Mouse (Mus musculus) myocyte (in vitro differentiated cells): ENCODE results near the gene Akr7a5. TPM values are rescaled to one million over a fixed set of nuclear protein-coding genes. Genes with fewer than 3 reads are reported as not detected.

Experiments
- H3K27me3 ChIP-seq: one replicate; pipeline ENCODE4 v1.6.1; 2011; ENCODE audit not compliant: control insufficient read depth, insufficient read depth, insufficient read length
- H3K36me3 ChIP-seq: one replicate; pipeline ENCODE4 v1.6.1; 2011; ENCODE audit not compliant: control insufficient read depth, insufficient read depth
- H3K4me2 ChIP-seq: one replicate; pipeline ENCODE4 v1.6.1; 2011; ENCODE audit warnings: low read depth, control low read depth
- H3K4me3 ChIP-seq: one replicate; pipeline ENCODE4 v1.5.1; 2011; ENCODE audit warnings: mild to moderate bottlenecking, control low read depth, moderate library complexity
- H3K79me2 ChIP-seq: one replicate; pipeline ENCODE4 v1.6.1; 2011; ENCODE audit not compliant: control insufficient read depth, insufficient read depth
- H3ac ChIP-seq: one replicate; pipeline ENCODE4 v1.6.1; 2011; ENCODE audit not compliant: control insufficient read depth, insufficient read length
- CEBPB ChIP-seq: IDR thresholded peaks from 2 replicates; pipeline ENCODE4 v1.6.1; 2011; ENCODE audit warnings: mild to moderate bottlenecking, moderate library complexity; ENCODE audit not compliant: poor library complexity, insufficient read depth, severe bottlenecking
- E2F4 ChIP-seq: IDR thresholded peaks from one replicate; pipeline ENCODE4 v1.6.1; 2011; ENCODE audit warnings: mild to moderate bottlenecking, control low read depth, moderate library complexity; ENCODE audit not compliant: insufficient read depth
- MAX ChIP-seq: IDR thresholded peaks from one replicate; pipeline ENCODE4 v1.6.1; 2011; ENCODE audit warnings: low read depth, mild to moderate bottlenecking, control low read depth
- MYOD1 ChIP-seq, 3 experiments: IDR thresholded peaks; one replicate each; pipeline ENCODE4 v1.6.1; 2011; ENCODE audit warnings: control low read depth in 2 of 3, low read depth in 2 of 3, mild to moderate bottlenecking in 2 of 3, moderate library complexity in 1 of 3; ENCODE audit not compliant: insufficient read length in 2 of 3, control insufficient read depth in 1 of 3
- MYOG ChIP-seq, 3 experiments: IDR thresholded peaks; one replicate each; pipeline ENCODE4 v1.6.1; 2011; ENCODE audit warnings: control low read depth in 2 of 3, low read depth in 2 of 3, mild to moderate bottlenecking in 2 of 3; ENCODE audit not compliant: insufficient read length in 2 of 3, control insufficient read depth in 1 of 3, insufficient read depth in 1 of 3
- POLR2A ChIP-seq: IDR thresholded peaks from one replicate; pipeline ENCODE4 v1.6.1; 2011; ENCODE audit warnings: low read depth, mild to moderate bottlenecking, control low read depth, moderate library complexity; ENCODE audit not compliant: insufficient read length
- POLR2AphosphoS2 ChIP-seq: IDR thresholded peaks from one replicate; pipeline ENCODE4 v1.6.1; 2011; ENCODE audit warnings: low read depth, control low read depth; ENCODE audit not compliant: insufficient read length
- REST ChIP-seq: IDR thresholded peaks from one replicate; pipeline ENCODE4 v1.6.1; 2011; ENCODE audit warnings: mild to moderate bottlenecking, control low read depth, moderate library complexity; ENCODE audit not compliant: insufficient read depth, insufficient read length
- SRF ChIP-seq: IDR thresholded peaks from one replicate; pipeline ENCODE4 v1.6.1; 2011; ENCODE audit warnings: low read depth; ENCODE audit not compliant: control insufficient read depth, insufficient read length
- TCF12 ChIP-seq: IDR thresholded peaks from one replicate; pipeline ENCODE4 v1.6.1; 2011; ENCODE audit warnings: mild to moderate bottlenecking, control low read depth; ENCODE audit not compliant: poor library complexity, insufficient read depth, severe bottlenecking
- TCF3 ChIP-seq: IDR thresholded peaks from one replicate; pipeline ENCODE4 v1.6.1; 2011; ENCODE audit warnings: low read depth, control low read depth; ENCODE audit not compliant: insufficient read length
- USF1 ChIP-seq: IDR thresholded peaks from one replicate; pipeline ENCODE4 v1.6.1; 2011; ENCODE audit warnings: low read depth, mild to moderate bottlenecking, control low read depth, moderate library complexity
- polyA plus RNA-seq: library from polyadenylated mRNA; unstranded; fragments of >200 nt; fragmentation: generic; extraction: Trizol; gene quantifications from one replicate; pipeline ENCODE4 v1.2.1, GENCODE M21; 2012; ENCODE audit warnings: missing spikeins

Akr7a5 gene
- polyA plus RNA-seq, 1 experiment, result 48.8 TPM

- Histone ChIP-seq H3K36me3 (peaks cover 23% of the 10 kb centered on the region), H3ac (no peak overlapping the region), H3K4me3 (no peak overlapping the region), H3K4me2 (no peak overlapping the region), H3K27me3 (no peaks in the 10 kb centered on the region), H3K79me2 (no peaks in the 10 kb centered on the region)
- TF ChIP-seq MYOG (IDR thresholded peaks at IDR 0.05; ENCODE audit: control insufficient read depth in 1 of 3, insufficient read depth in 1 of 3, insufficient read length in 2 of 3, low read depth in 2 of 3) (no peak), CEBPB (no peak), MYOD1 (IDR thresholded peaks at IDR 0.05; ENCODE audit: control insufficient read depth in 1 of 3, insufficient read length in 2 of 3, low read depth in 2 of 3) (no peak), POLR2A (no peak), E2F4 (no peak), SRF (no peak), TCF12 (no peak), TCF3 (no peak), POLR2AphosphoS2 (no peak), USF1 (no peak)
These were observed 24.3 kb upstream of the Akr7a5 start for GRCm38 (mm10) chr4:139286234-139286633.

- H3K4me3 ChIP-seq, result no peak overlapping the region
- H3K79me2 ChIP-seq, result no peaks in the 10 kb centered on the region
- TF ChIP-seq CEBPB, result no peak
- TF ChIP-seq MYOD1 (IDR thresholded peaks at IDR 0.05; ENCODE audit: control insufficient read depth in 1 of 3, insufficient read length in 2 of 3, low read depth in 2 of 3), result no peak
- no peak for TF ChIP-seq POLR2A
- TF ChIP-seq TCF12, result no peak
- TF ChIP-seq POLR2AphosphoS2, result no peak
- no peak for TF ChIP-seq MAX
- H3ac ChIP-seq, result no peak overlapping the region
- peaks cover 21% of the 10 kb centered on the region for H3K36me3 ChIP-seq
- no peaks in the 10 kb centered on the region for H3K27me3 ChIP-seq
- H3K4me2 ChIP-seq, result no peak overlapping the region
These were observed 23.3 kb upstream of the Akr7a5 start for GRCm38 (mm10) chr4:139287122-139287863.

- no peak overlapping the region for H3K4me3 ChIP-seq
- peaks cover 21% of the 10 kb centered on the region for H3K36me3 ChIP-seq
- no peak for TF ChIP-seq E2F4
- no peak for TF ChIP-seq TCF12
- TF ChIP-seq POLR2AphosphoS2, result no peak
- TF ChIP-seq MYOD1 (IDR thresholded peaks at IDR 0.05; ENCODE audit: control insufficient read depth in 1 of 3, insufficient read length in 2 of 3, low read depth in 2 of 3), result no peak
- TF ChIP-seq CEBPB, result no peak
- TF ChIP-seq MAX, result no peak
- no peak for TF ChIP-seq USF1
- TF ChIP-seq SRF, result no peak
- no peak for TF ChIP-seq REST
- TF ChIP-seq MYOG (IDR thresholded peaks at IDR 0.05; ENCODE audit: control insufficient read depth in 1 of 3, insufficient read depth in 1 of 3, insufficient read length in 2 of 3, low read depth in 2 of 3), result no peak
- no peak for TF ChIP-seq TCF3
- TF ChIP-seq POLR2A, result no peak
- no peaks in the 10 kb centered on the region for H3K79me2 ChIP-seq
- H3K27me3 ChIP-seq, result no peaks in the 10 kb centered on the region
- no peak overlapping the region for H3K4me2 ChIP-seq
- no peak overlapping the region for H3ac ChIP-seq
These were observed 21.5 kb upstream of the Akr7a5 start for GRCm38 (mm10) chr4:139289017-139289416.

DNA sequence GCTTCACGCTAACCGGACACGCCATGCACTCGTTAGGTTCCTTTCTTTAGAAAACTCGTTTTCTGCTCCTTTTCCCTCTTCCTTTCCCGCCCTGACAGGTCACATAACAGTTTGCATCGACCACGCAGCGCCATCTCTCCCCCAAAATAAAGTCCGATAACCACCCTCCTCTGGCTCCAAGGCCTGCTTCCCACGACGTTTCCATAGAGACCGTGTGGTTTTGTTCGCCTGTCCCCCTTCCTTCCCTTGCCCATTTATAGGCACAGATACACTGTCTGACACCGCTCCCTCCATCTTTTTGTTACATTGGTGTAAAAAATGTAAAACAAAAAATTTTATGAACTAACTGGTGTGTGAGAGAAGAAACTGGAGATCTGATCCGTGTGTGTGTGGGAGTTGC is 19.4 kb upstream of the Akr7a5 start:
- no peak overlapping the region for H3K4me2 ChIP-seq
- no peaks in the 10 kb centered on the region for H3K27me3 ChIP-seq
- no peak overlapping the region for H3K4me3 ChIP-seq
- H3K36me3 ChIP-seq, result peaks cover 21% of the 10 kb centered on the region
- TF ChIP-seq CEBPB, result no peak
- no peak for TF ChIP-seq MYOG (IDR thresholded peaks at IDR 0.05; ENCODE audit: control insufficient read depth in 1 of 3, insufficient read depth in 1 of 3, insufficient read length in 2 of 3, low read depth in 2 of 3)
- TF ChIP-seq E2F4, result no peak
- no peak for TF ChIP-seq REST
- no peak for TF ChIP-seq MYOD1 (IDR thresholded peaks at IDR 0.05; ENCODE audit: control insufficient read depth in 1 of 3, insufficient read length in 2 of 3, low read depth in 2 of 3)
- TF ChIP-seq POLR2AphosphoS2, result no peak
- no peak for TF ChIP-seq SRF
- no peak for TF ChIP-seq POLR2A
- no peak for TF ChIP-seq MAX
- TF ChIP-seq TCF3, result no peak
- no peak for TF ChIP-seq TCF12
- H3ac ChIP-seq, result no peak overlapping the region
- no peaks in the 10 kb centered on the region for H3K79me2 ChIP-seq

GRCm38 (mm10) chr4:139292038-139292437 is 18.5 kb upstream of the Akr7a5 start:
- H3K79me2 ChIP-seq, result no peaks in the 10 kb centered on the region
- H3K36me3 ChIP-seq, result peaks cover 21% of the 10 kb centered on the region
- TF ChIP-seq POLR2A (no peak), TCF3 (no peak), POLR2AphosphoS2 (no peak), SRF (no peak), REST (no peak), MYOG (IDR thresholded peaks at IDR 0.05; ENCODE audit: control insufficient read depth in 1 of 3, insufficient read depth in 1 of 3, insufficient read length in 2 of 3, low read depth in 2 of 3) (no peak), MAX (no peak), USF1 (no peak), E2F4 (no peak), TCF12 (no peak)

More at GRCm38 (mm10) chr4:139292038-139292437, 18.5 kb upstream of the Akr7a5 start:
- Histone ChIP-seq H3K4me2 (no peak overlapping the region), H3ac (no peak overlapping the region), H3K27me3 (no peaks in the 10 kb centered on the region), H3K4me3 (no peak overlapping the region)
